Comparison of ENCODE assay signal across 9 mouse cellular contexts in genomic region chr2:115854828-115855311, GRCm38 (mm10).
DNase-seq lines count a peak whose midpoint lies in the region; ATAC-seq and TF ChIP-seq lines count a peak whose summit lies in the region.
"Had no signal": no experiment of that assay in that cellular context is flagged by ENCODE, and none has a peak within 500 bp of the region (broad histone marks: within the 10 kb centered on the region; RNA-seq: fewer than 3 reads in every experiment).

No protein-coding gene starts in this region.

- no peaks in the 10 kb centered on the region for H3K36me3 ChIP-seq in forebrain, embryonic 10.5 days (replicated peaks)
- no peaks in the 10 kb centered on the region for H3K36me3 ChIP-seq in kidney, embryonic 15.5 days

- peak overlapping the region; percentile 63 for H3K4me2 ChIP-seq in kidney, embryonic 15.5 days

- H3K4me3 ChIP-seq in left cerebral cortex, adult 2 months: peak overlapping the region; percentile 43
- H3K4me3 ChIP-seq in forebrain, embryonic 10.5 days: peak overlapping the region; percentile 45
- peak overlapping the region; percentile 39 for H3K4me3 ChIP-seq in kidney, embryonic 15.5 days (replicated peaks)
- peak overlapping the region; percentile 40 for H3K4me3 ChIP-seq in olfactory bulb, adult 2 months (ENCODE audit: insufficient read depth, low read depth, low read length)

- peak overlapping the region; percentile 50 for H3K27ac ChIP-seq in left cerebral cortex, adult 2 months
- peak overlapping the region; percentile 27; the same call in 1 of the 2 replicates for H3K27ac ChIP-seq in forebrain, embryonic 10.5 days
- peak overlapping the region; percentile 82 for H3K27ac ChIP-seq in kidney, embryonic 15.5 days
- H3K27ac ChIP-seq in olfactory bulb, adult 2 months (ENCODE audit: insufficient read depth, low read depth, low read length): peak overlapping the region; percentile 96

- TF ChIP-seq CTCF in left cerebral cortex, adult 2 months (IDR thresholded peaks at IDR 0.05): no peak
- no peak for TF ChIP-seq CTCF in olfactory bulb, adult 2 months (IDR thresholded peaks at IDR 0.05; ENCODE audit: insufficient read depth, low read depth, low read length)

- peak in 1 of 2 experiments; percentile 39 for DNase-seq in left cerebral cortex, adult 2 months (ENCODE audit: extremely low spot score in 1 of 2, low spot score in 2 of 2)
- no peak for DNase-seq in left cerebral cortex, adult 11 months (ENCODE audit: low spot score)
- DNase-seq in forebrain, embryonic 10.5 days (ENCODE audit: extremely low spot score, low spot score): peak; percentile 44
- no peak for DNase-seq in frontal cortex, adult 2 months (ENCODE audit: extremely low spot score in 1 of 2, low spot score in 1 of 2)
- DNase-seq in gastrocnemius, postnatal 10 days: no peak

- intact Hi-C loops in left cerebral cortex, adult 2 months (cut with DNase I): loop anchor here (1.0 to 10.0 kb wide), 7 partner anchors 107 to 1593 kb away; no protein-coding TSS in a partner anchor

- under 1% methylated on average over 25 of the region's 25 CpGs for WGBS in forebrain, embryonic 10.5 days
- 2% methylated on average over 25 of the region's 25 CpGs for WGBS in kidney, embryonic 15.5 days
- 14% methylated on average over 25 of the region's 25 CpGs for WGBS in olfactory bulb, adult 2 months

- no peaks in the 10 kb centered on the region for H3K9me3 ChIP-seq in forebrain, embryonic 10.5 days
- no peaks in the 10 kb centered on the region for H3K9me3 ChIP-seq in kidney, embryonic 15.5 days (replicated peaks)

- TF ChIP-seq POLR2A in olfactory bulb, adult 2 months (IDR thresholded peaks at IDR 0.05; ENCODE audit: insufficient read depth, low read depth, low read length): no peak

- peaks cover 76% of the 10 kb centered on the region for H3K4me1 ChIP-seq in forebrain, embryonic 10.5 days
- peaks cover 72% of the 10 kb centered on the region for H3K4me1 ChIP-seq in kidney, embryonic 15.5 days
- peaks cover 30% of the 10 kb centered on the region for H3K4me1 ChIP-seq in olfactory bulb, adult 2 months (ENCODE audit: control insufficient read depth, insufficient read depth, low read length)

- peaks cover 93% of the 10 kb centered on the region for H3K27me3 ChIP-seq in forebrain, embryonic 10.5 days (ENCODE audit: poor library complexity, severe bottlenecking)
- peaks cover 13% of the 10 kb centered on the region for H3K27me3 ChIP-seq in kidney, embryonic 15.5 days
- H3K27me3 ChIP-seq: Patski had no signal

- H3K9ac ChIP-seq in kidney, embryonic 15.5 days: peak overlapping the region; percentile 27; the same call in 1 of the 2 replicates

- ATAC-seq in kidney, embryonic 15.5 days (replicated peaks; ENCODE audit: low FRiP score): no peak
- ATAC-seq in monocyte, adult 5-6 weeks (replicated peaks; ENCODE audit: insufficient number of reproducible peaks, low FRiP score, low TSS enrichment, poor library complexity, severe bottlenecking): no peak
- ATAC-seq: Patski had no signal

Comparison
In these comparisons a context has a peak if more than half of its experiments do, and no peak if none do; other contexts are left out.
1. H3K27ac ChIP-seq: peak in every context shown above with its lines; median percentile 96 in olfactory bulb, adult 2 months; 82 in kidney, embryonic 15.5 days; 50 in left cerebral cortex, adult 2 months; 27 in forebrain, embryonic 10.5 days.